Mouse (Mus musculus) CH12F3 (cell line): ENCODE data around the gene AI481877.

Experiments used
- in situ Hi-C: fragments of 300-500 bp; cut with MboI; formaldehyde crosslinking; loops from 2 replicates; pipeline ENCODE4 v1.14.3; 2020; ENCODE audit warnings: low sequenced_read_pairs

Gene AI481877

GRCm38 (mm10) chr4:59035786-59036350 lies 102.9 kb downstream of the AI481877 start:
- in situ Hi-C loops: no loop called here

GRCm38 (mm10) chr4:59034918-59035785 lies 103.6 kb downstream of the AI481877 start, which contains the start of gene Gng10:
Gng10 (plus strand) TSS chr4:59035088.
- in situ Hi-C loops: no loop called here

- in situ Hi-C loops: no loop called here
These were observed 104.4 kb downstream of the AI481877 start for GRCm38 (mm10) chr4:59034325-59034917.

- in situ Hi-C loops: no loop called here
These were observed 121.9 kb downstream of the AI481877 start for GRCm38 (mm10) chr4:59016922-59017321.

- in situ Hi-C loops: no loop called here
These were observed 123.6 kb downstream of the AI481877 start for GRCm38 (mm10) chr4:59015181-59015580.

- in situ Hi-C loops: no loop called here
These were observed 127.3 kb downstream of the AI481877 start for GRCm38 (mm10) chr4:59011446-59011845.

GRCm38 (mm10) chr4:59009696-59010095 lies 129.1 kb downstream of the AI481877 start:
- in situ Hi-C loops: no loop called here

- in situ Hi-C loops: no loop called here
These were observed 129.6 kb downstream of the AI481877 start for GRCm38 (mm10) chr4:59009186-59009585.

GRCm38 (mm10) chr4:59007974-59008373 lies 130.8 kb downstream of the AI481877 start:
- in situ Hi-C loops: no loop called here

- in situ Hi-C loops: no loop called here
These were observed 131.8 kb downstream of the AI481877 start for GRCm38 (mm10) chr4:59007016-59007415.

GRCm38 (mm10) chr4:59006211-59006610 lies 132.6 kb downstream of the AI481877 start:
- in situ Hi-C loops: no loop called here

GRCm38 (mm10) chr4:59003806-59004200 lies 135.0 kb downstream of the AI481877 start:
- in situ Hi-C loops: no loop called here

- in situ Hi-C loops: no loop called here
These were observed 135.6 kb downstream of the AI481877 start, which contains the start of gene Gm20503 for GRCm38 (mm10) chr4:59002948-59003805. Gm20503 (plus strand) TSS chr4:59003210.

GRCm38 (mm10) chr4:59000614-59001013 lies 138.2 kb downstream of the AI481877 start:
- in situ Hi-C loops: no loop called here

- in situ Hi-C loops: no loop called here
These were observed 139.1 kb downstream of the AI481877 start for GRCm38 (mm10) chr4:58999686-59000085.

- in situ Hi-C loops: no loop called here
These were observed 140.1 kb downstream of the AI481877 start for GRCm38 (mm10) chr4:58998688-58999087.

- in situ Hi-C loops: no loop called here
These were observed 141.7 kb downstream of the AI481877 start for GRCm38 (mm10) chr4:58997081-58997480.

GRCm38 (mm10) chr4:58995251-58995693 lies 143.5 kb downstream of the AI481877 start:
- in situ Hi-C loops: no loop called here

GRCm38 (mm10) chr4:58994762-58995161 lies 144.0 kb downstream of the AI481877 start, which contains the start of gene Dnajc25:
Dnajc25 (plus strand) TSS chr4:58995062.
- in situ Hi-C loops: no loop called here
